Mouse (Mus musculus): ENCODE data around the gene Mtor. TPM values are rescaled to one million over a fixed set of nuclear protein-coding genes. Genes with fewer than 3 reads are reported as not detected.

Gene Mtor
- polyA plus RNA-seq, 1 experiment: 30.7 TPM

- no peak for TF ChIP-seq CTCF (IDR thresholded peaks at IDR 0.05; ENCODE audit: extremely low read depth, insufficient read depth, low read length)
- TF ChIP-seq POLR2A (IDR thresholded peaks at IDR 0.05; ENCODE audit: extremely low read depth, insufficient read depth, low read length): no peak
- Histone ChIP-seq H3K27ac (ENCODE audit: insufficient read depth, low read length) (no peak overlapping the region), H3K4me1 (ENCODE audit: control insufficient read depth, insufficient read depth, low read length) (no peaks in the 10 kb centered on the region), H3K4me3 (ENCODE audit: insufficient read depth, low read length) (no peak overlapping the region)
Measured at GRCm38 (mm10) chr4:148533613-148534328, 85.4 kb downstream of the Mtor start.

- no peak for TF ChIP-seq CTCF (IDR thresholded peaks at IDR 0.05; ENCODE audit: extremely low read depth, insufficient read depth, low read length)
- TF ChIP-seq POLR2A (IDR thresholded peaks at IDR 0.05; ENCODE audit: extremely low read depth, insufficient read depth, low read length): no peak
- Histone ChIP-seq H3K4me3 (ENCODE audit: insufficient read depth, low read length) (no peak overlapping the region), H3K27ac (ENCODE audit: insufficient read depth, low read length) (no peak overlapping the region), H3K4me1 (ENCODE audit: control insufficient read depth, insufficient read depth, low read length) (no peaks in the 10 kb centered on the region)
Measured at GRCm38 (mm10) chr4:148535876-148536275, 87.5 kb downstream of the Mtor start.

GRCm38 (mm10) chr4:148549106-148549505 lies 100.7 kb downstream of the Mtor start:
- TF ChIP-seq CTCF (IDR thresholded peaks at IDR 0.05; ENCODE audit: extremely low read depth, insufficient read depth, low read length) (no peak), POLR2A (IDR thresholded peaks at IDR 0.05; ENCODE audit: extremely low read depth, insufficient read depth, low read length) (no peak)
- Histone ChIP-seq H3K4me3 (ENCODE audit: insufficient read depth, low read length) (no peak overlapping the region), H3K27ac (ENCODE audit: insufficient read depth, low read length) (no peak overlapping the region), H3K4me1 (ENCODE audit: control insufficient read depth, insufficient read depth, low read length) (no peaks in the 10 kb centered on the region)

- no peak overlapping the region for H3K27ac ChIP-seq (ENCODE audit: insufficient read depth, low read length)
- peaks cover 1% of the 10 kb centered on the region; the same call in 1 of the 2 replicates for H3K4me1 ChIP-seq (ENCODE audit: control insufficient read depth, insufficient read depth, low read length)
- TF ChIP-seq POLR2A (IDR thresholded peaks at IDR 0.05; ENCODE audit: extremely low read depth, insufficient read depth, low read length) (no peak), CTCF (IDR thresholded peaks at IDR 0.05; ENCODE audit: extremely low read depth, insufficient read depth, low read length) (no peak)
- H3K4me3 ChIP-seq (ENCODE audit: insufficient read depth, low read length): peak overlapping the region; percentile 34
Measured at GRCm38 (mm10) chr4:148557766-148558165, 109.4 kb downstream of the Mtor start.

- TF ChIP-seq POLR2A (IDR thresholded peaks at IDR 0.05; ENCODE audit: extremely low read depth, insufficient read depth, low read length) (peak; percentile 72; the same call in 1 of the 2 replicates), CTCF (IDR thresholded peaks at IDR 0.05; ENCODE audit: extremely low read depth, insufficient read depth, low read length) (no peak)
- Histone ChIP-seq H3K4me1 (ENCODE audit: control insufficient read depth, insufficient read depth, low read length) (peaks cover 1% of the 10 kb centered on the region; the same call in 1 of the 2 replicates), H3K4me3 (ENCODE audit: insufficient read depth, low read length) (peak within 1 kb of the TSS; percentile 34), H3K27ac (ENCODE audit: insufficient read depth, low read length) (peak within 1 kb of the TSS; percentile 65)
Measured at GRCm38 (mm10) chr4:148558297-148559000, 110.0 kb downstream of the Mtor start, which contains the start of gene Exosc10. TSS of gene Exosc10 (plus strand) at chr4:148558429.

- no peak for TF ChIP-seq POLR2A (IDR thresholded peaks at IDR 0.05; ENCODE audit: extremely low read depth, insufficient read depth, low read length)
- no peak for TF ChIP-seq CTCF (IDR thresholded peaks at IDR 0.05; ENCODE audit: extremely low read depth, insufficient read depth, low read length)
- Histone ChIP-seq H3K27ac (ENCODE audit: insufficient read depth, low read length) (no peak overlapping the region), H3K4me3 (ENCODE audit: insufficient read depth, low read length) (no peak overlapping the region), H3K4me1 (ENCODE audit: control insufficient read depth, insufficient read depth, low read length) (peaks cover 1% of the 10 kb centered on the region; the same call in 1 of the 2 replicates)
Measured at GRCm38 (mm10) chr4:148562676-148563075, 114.3 kb downstream of the Mtor start.

- Histone ChIP-seq H3K27ac (ENCODE audit: insufficient read depth, low read length) (no peak overlapping the region), H3K4me1 (ENCODE audit: control insufficient read depth, insufficient read depth, low read length) (peaks cover 1% of the 10 kb centered on the region; the same call in 1 of the 2 replicates), H3K4me3 (ENCODE audit: insufficient read depth, low read length) (no peak overlapping the region)
- no peak for TF ChIP-seq CTCF (IDR thresholded peaks at IDR 0.05; ENCODE audit: extremely low read depth, insufficient read depth, low read length)
- no peak for TF ChIP-seq POLR2A (IDR thresholded peaks at IDR 0.05; ENCODE audit: extremely low read depth, insufficient read depth, low read length)
Measured at GRCm38 (mm10) chr4:148563595-148563994, 115.2 kb downstream of the Mtor start.

- Histone ChIP-seq H3K4me1 (ENCODE audit: control insufficient read depth, insufficient read depth, low read length) (no peaks in the 10 kb centered on the region), H3K27ac (ENCODE audit: insufficient read depth, low read length) (no peak overlapping the region), H3K4me3 (ENCODE audit: insufficient read depth, low read length) (no peak overlapping the region)
- TF ChIP-seq POLR2A (IDR thresholded peaks at IDR 0.05; ENCODE audit: extremely low read depth, insufficient read depth, low read length): no peak
- no peak for TF ChIP-seq CTCF (IDR thresholded peaks at IDR 0.05; ENCODE audit: extremely low read depth, insufficient read depth, low read length)
Measured at GRCm38 (mm10) chr4:148570138-148570537, 121.7 kb downstream of the Mtor start.

GRCm38 (mm10) chr4:148570693-148571295 lies 122.4 kb downstream of the Mtor start:
- H3K4me3 ChIP-seq (ENCODE audit: insufficient read depth, low read length): no peak overlapping the region
- no peak for TF ChIP-seq POLR2A (IDR thresholded peaks at IDR 0.05; ENCODE audit: extremely low read depth, insufficient read depth, low read length)
- TF ChIP-seq CTCF (IDR thresholded peaks at IDR 0.05; ENCODE audit: extremely low read depth, insufficient read depth, low read length): no peak
- H3K4me1 ChIP-seq (ENCODE audit: control insufficient read depth, insufficient read depth, low read length): no peaks in the 10 kb centered on the region
- no peak overlapping the region for H3K27ac ChIP-seq (ENCODE audit: insufficient read depth, low read length)

All from cortical plate, adult 2 months (tissue).